Mouse (Mus musculus): ENCODE measurements around the gene Hnrnph1. TPM values are rescaled to one million over a fixed set of nuclear protein-coding genes. Genes with fewer than 3 reads are reported as not detected.

Hnrnph1 gene
- polyA plus RNA-seq (2016; fragmentation: Nextera tagmentation; extraction: Ambion mirVana), result 502 and 622 TPM in 2 replicates

DNA sequence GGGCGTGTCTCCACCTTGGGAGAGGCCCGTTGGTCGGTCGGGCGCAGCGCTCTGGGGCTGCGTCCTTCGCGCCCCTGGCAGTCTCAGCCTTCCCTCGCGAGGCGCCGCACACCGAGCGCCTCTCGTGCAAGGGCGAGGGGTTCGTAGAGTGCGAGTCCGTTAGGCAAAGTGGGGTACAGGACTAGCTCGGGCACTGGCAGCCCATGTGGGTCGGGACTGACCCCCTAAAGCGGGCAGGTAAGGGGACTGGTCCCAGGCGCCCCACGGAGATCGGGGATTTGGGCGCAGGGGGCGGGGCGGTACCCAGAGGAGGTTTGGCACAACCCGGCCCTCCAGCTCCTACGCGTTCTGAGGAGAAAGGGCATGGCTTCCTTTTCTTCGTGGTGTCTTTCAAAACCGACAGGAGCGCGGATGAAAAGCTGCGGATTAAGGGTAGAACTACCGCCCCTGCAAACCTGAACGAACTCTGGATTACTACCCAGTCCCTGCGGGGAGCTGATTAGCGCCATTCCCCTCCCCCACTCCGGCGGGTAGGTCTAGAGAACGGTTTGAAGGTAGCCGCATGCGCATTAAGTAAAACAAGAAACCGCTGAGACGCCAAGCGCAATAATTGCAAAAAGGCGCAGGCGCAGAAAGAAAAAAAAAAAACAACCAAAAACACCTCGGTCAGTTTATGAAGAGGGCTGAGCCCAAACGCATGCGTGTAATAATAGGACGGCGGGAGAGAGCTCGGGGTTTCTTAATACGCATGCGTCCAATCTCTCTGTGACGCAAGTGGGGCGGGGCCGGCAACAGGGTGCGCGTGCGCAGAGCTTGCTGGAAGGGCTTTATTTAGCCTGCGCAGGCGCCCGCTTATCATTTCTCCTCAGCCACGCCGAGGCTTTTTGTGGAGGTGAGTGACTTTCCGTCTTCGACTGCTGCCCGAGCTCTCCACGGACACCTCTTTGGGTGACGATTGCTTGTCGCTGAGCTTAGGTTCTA lies at the start of gene Hnrnph1:
Gene Hnrnph1 (plus strand): TSS at position 80 of the 981 bp plus-strand sequence.
- H3K4me3 ChIP-seq, result peak within 1 kb of the TSS; percentile 80
- WGBS, result under 1% methylated on average over 76 of the region's 76 CpGs
- H3K9me3 ChIP-seq, result no peaks in the 10 kb centered on the region
- peaks cover 38% of the 10 kb centered on the region for H3K36me3 ChIP-seq
- peaks cover 17% of the 10 kb centered on the region for H3K27me3 ChIP-seq (ENCODE audit: insufficient read depth, poor library complexity, severe bottlenecking)
- H3K4me1 ChIP-seq (replicated peaks), result peaks cover 40% of the 10 kb centered on the region
- H3K27ac ChIP-seq, result peak within 1 kb of the TSS; percentile 100
- peak; percentile 99 for DNase-seq (ENCODE audit: low spot score)

DNA sequence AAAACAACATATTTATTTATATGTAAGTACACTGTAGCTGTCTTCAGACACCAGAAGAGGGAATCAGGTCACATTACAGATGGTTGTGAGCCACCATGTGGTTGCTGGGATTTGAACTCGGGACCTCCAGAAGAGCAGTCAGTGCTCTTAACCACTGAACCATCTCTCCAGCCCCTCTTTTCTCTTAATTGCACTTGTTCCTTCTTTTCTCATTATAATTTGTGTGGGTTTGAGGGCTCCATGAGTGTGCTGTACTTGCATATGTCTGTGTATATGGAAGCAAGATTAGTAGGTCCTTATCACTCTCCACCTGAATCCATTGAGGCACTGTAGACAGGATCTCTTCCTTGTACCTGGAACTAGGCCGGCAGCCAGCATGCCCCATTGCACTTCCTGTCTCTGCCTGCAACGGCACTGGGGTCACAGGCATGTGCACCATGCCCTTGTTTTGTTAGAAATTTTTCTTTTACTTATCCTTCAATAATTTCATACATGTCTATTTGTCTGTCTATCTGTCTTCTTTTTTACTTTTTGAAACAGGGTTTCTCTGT lies 48.6 kb upstream of the Hnrnph1 start:
- 90% methylated on average over 3 of the region's 3 CpGs for WGBS
- H3K9me3 ChIP-seq, result no peaks in the 10 kb centered on the region
- H3K27me3 ChIP-seq (ENCODE audit: insufficient read depth, poor library complexity, severe bottlenecking), result no peaks in the 10 kb centered on the region
- H3K36me3 ChIP-seq, result peaks cover 20% of the 10 kb centered on the region
- no peak overlapping the region for H3K27ac ChIP-seq
- DNase-seq (ENCODE audit: low spot score), result no peak
- no peak overlapping the region for H3K4me3 ChIP-seq
- H3K4me1 ChIP-seq (replicated peaks), result peaks cover 23% of the 10 kb centered on the region

DNA sequence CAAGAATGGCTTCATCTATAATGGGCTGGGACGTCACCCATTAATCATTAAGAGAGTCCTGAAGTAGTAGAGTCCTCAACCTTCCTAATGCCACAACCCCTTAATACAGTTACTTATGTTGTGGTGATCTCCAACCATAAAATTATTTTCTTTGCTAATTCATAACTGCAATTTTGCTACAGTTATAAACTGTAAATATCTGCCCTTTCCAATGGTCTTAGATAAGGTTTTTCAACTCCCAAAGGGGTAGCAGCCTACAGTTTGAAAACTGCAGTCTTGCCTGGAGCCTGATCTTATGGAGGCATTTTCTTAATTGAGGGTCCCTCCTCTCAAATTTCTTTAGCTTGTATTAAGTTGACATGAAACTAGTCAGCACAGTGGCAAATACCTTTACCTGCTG lies 47.4 kb upstream of the Hnrnph1 start:
- peaks cover 12% of the 10 kb centered on the region for H3K4me1 ChIP-seq (replicated peaks)
- no peaks in the 10 kb centered on the region for H3K27me3 ChIP-seq (ENCODE audit: insufficient read depth, poor library complexity, severe bottlenecking)
- peaks cover 13% of the 10 kb centered on the region for H3K36me3 ChIP-seq
- no peak for DNase-seq (ENCODE audit: low spot score)
- H3K4me3 ChIP-seq, result no peak overlapping the region
- H3K9me3 ChIP-seq, result no peaks in the 10 kb centered on the region
- WGBS, result 91% methylated on average over 1 of the region's 1 CpGs
- H3K27ac ChIP-seq, result no peak overlapping the region

DNA sequence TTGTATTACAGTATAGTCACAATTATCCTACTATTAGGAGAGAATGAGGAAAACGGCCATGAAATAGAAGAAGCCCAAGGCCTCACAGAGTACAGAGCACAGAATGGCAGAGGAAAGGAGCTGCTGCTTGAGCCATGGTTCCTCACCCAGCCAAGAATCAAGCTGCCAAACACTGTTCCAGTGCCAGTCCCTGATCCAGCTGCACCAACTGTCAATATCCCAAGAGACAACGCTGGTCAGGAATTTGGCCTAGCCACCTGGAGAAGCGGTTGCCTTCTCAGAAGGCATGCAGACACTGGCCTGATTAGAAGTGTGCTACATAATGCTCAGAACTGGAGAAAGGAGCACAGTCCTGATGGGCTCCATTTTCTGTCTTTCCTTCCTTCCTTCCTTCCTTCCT lies 43.6 kb upstream of the Hnrnph1 start:
- 90% methylated on average over 3 of the region's 3 CpGs for WGBS
- H3K4me1 ChIP-seq (replicated peaks), result no peaks in the 10 kb centered on the region
- no peaks in the 10 kb centered on the region for H3K9me3 ChIP-seq
- peaks cover 11% of the 10 kb centered on the region for H3K36me3 ChIP-seq
- no peak for DNase-seq (ENCODE audit: low spot score)
- H3K4me3 ChIP-seq, result no peak overlapping the region
- H3K27ac ChIP-seq, result no peak overlapping the region
- no peaks in the 10 kb centered on the region for H3K27me3 ChIP-seq (ENCODE audit: insufficient read depth, poor library complexity, severe bottlenecking)

DNA sequence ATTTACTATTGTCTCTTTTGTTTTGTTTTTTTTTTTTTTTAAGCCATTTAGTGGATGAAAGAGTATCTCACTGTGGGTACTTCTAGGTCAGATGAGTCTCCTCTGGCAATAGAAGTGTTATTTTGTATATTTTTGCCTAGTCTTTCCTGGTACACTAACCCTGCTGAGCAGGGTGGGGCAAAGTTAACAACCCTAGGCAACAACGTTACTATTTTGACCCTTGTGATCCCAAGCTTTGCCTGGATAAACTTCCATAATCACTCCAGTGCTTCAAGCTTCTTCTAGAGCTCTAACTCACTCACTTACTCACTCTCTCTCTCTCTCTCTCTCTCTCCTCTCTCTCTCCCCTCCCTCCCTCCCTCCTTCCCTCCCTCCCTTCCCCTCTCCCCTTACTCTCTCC lies 40.7 kb upstream of the Hnrnph1 start:
- DNase-seq (ENCODE audit: low spot score), result no peak
- H3K36me3 ChIP-seq, result no peaks in the 10 kb centered on the region
- no peak overlapping the region for H3K27ac ChIP-seq
- WGBS, result 50% methylated on average over 1 of the region's 1 CpGs
- no peaks in the 10 kb centered on the region for H3K9me3 ChIP-seq
- no peak overlapping the region for H3K4me3 ChIP-seq
- H3K4me1 ChIP-seq (replicated peaks), result no peaks in the 10 kb centered on the region
- H3K27me3 ChIP-seq (ENCODE audit: insufficient read depth, poor library complexity, severe bottlenecking), result no peaks in the 10 kb centered on the region

DNA sequence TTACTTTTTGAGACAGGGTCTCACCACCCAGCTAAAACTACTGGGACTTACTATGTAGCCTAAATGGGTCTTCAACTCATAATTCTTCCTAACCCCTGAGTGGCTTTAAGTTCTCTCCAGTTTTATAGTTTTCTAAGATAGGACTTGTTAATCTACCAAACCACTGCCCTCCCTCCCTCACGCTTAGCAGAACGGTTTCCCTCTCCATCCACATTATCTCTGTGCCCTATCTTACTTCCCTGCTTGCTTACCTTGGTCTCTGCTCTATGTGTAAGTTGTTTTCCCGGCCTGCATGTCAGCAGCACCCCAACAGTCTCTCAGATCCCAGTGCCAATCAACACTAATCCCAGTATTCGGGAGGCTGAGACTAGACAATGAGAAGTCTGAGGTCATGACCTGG lies 39.9 kb upstream of the Hnrnph1 start:
- no peak overlapping the region for H3K27ac ChIP-seq
- 82% methylated on average over 4 of the region's 4 CpGs for WGBS
- H3K4me1 ChIP-seq (replicated peaks), result no peaks in the 10 kb centered on the region
- no peaks in the 10 kb centered on the region for H3K9me3 ChIP-seq
- H3K27me3 ChIP-seq (ENCODE audit: insufficient read depth, poor library complexity, severe bottlenecking), result no peaks in the 10 kb centered on the region
- DNase-seq (ENCODE audit: low spot score), result no peak
- no peaks in the 10 kb centered on the region for H3K36me3 ChIP-seq
- no peak overlapping the region for H3K4me3 ChIP-seq

DNA sequence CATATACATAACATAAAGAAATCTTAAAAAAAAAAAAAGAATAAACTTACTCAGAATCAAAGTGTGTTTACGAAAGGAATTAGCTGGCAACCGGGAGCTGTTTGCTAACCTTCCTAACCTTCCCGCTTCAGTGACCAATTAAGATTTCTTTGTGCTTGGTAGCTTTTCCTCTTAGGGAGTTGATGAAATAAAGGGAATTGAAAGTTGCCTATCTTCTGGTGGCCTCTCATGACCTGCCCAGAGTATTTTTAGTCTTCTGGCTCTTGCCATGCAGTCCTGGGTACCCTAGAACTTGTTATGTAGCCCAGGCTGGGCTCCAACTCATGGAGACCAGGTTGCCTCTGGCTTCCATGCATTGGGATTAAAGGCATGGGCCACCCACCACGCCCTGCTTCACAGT lies 31.3 kb upstream of the Hnrnph1 start:
- no peaks in the 10 kb centered on the region for H3K9me3 ChIP-seq
- no peaks in the 10 kb centered on the region for H3K36me3 ChIP-seq
- no peak for DNase-seq (ENCODE audit: low spot score)
- no peaks in the 10 kb centered on the region for H3K4me1 ChIP-seq (replicated peaks)
- WGBS, result 87% methylated on average over 4 of the region's 4 CpGs
- H3K27me3 ChIP-seq (ENCODE audit: insufficient read depth, poor library complexity, severe bottlenecking), result no peaks in the 10 kb centered on the region
- H3K27ac ChIP-seq, result no peak overlapping the region
- no peak overlapping the region for H3K4me3 ChIP-seq

DNA sequence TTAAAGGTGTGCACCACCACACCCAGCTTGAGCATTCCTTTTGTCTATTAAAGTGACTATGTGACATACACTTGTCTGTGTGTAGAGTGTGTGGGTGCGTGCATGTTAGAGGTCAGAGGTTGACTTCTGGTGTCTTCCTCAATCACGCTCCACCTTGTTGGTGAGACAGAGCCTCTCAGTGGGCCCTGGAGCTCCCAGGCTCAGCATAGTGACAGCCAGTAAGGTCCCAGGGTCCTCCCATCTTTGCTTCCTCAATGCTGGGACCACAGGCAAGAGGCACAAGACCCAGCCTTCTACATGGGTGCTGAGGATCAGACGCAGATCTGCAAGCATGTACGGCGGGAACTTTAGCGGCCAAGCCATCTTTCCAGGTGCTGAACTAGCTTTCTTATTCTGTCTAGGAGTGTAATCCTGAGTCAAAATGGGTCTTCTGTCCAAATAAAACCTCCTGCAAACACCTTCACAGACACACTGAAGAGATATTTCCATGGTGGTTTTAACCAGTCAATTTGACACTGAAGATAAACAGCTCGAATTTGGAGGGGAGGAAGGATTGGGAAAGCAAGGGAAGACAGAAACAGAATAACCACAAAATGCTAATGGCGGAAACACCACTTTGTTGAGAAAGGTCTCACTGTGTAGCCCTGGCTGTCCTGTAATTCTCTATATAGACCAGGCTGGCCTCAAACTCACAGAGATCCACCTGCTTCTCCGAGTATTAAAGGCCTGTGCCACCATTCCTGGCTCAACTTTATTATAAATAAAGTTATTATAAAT lies 30.3 kb upstream of the Hnrnph1 start:
- WGBS, result 92% methylated on average over 9 of the region's 9 CpGs
- Histone ChIP-seq H3K36me3 (no peaks in the 10 kb centered on the region), H3K9me3 (no peaks in the 10 kb centered on the region), H3K4me3 (no peak overlapping the region), H3K4me1 (replicated peaks) (no peaks in the 10 kb centered on the region), H3K27me3 (ENCODE audit: insufficient read depth, poor library complexity, severe bottlenecking) (no peaks in the 10 kb centered on the region), H3K27ac (no peak overlapping the region)
- DNase-seq (ENCODE audit: low spot score), result no peak

DNA sequence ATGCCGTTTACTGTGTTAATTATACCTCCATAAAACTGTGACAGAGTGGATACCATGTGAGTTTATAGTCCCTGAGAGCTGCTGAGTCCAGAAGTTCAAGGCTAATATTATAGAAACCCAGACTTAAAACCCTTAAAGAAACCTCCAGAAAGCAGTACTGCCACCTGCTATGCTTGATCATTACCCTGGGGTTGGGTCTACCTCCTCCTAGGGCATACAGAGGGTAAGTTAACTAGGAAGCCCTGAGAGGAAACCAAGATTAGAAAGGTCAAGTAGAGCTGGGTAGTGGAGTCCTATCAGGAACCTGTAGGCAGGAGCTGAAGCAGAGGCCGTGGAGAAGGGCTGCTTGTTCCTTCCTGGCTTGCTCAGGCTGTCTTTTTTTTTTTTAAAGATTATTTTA lies 24.6 kb upstream of the Hnrnph1 start:
- DNase-seq (ENCODE audit: low spot score), result no peak
- no peaks in the 10 kb centered on the region for H3K9me3 ChIP-seq
- H3K27me3 ChIP-seq (ENCODE audit: insufficient read depth, poor library complexity, severe bottlenecking), result no peaks in the 10 kb centered on the region
- H3K4me1 ChIP-seq (replicated peaks), result no peaks in the 10 kb centered on the region
- no peak overlapping the region for H3K27ac ChIP-seq
- no peak overlapping the region for H3K4me3 ChIP-seq
- H3K36me3 ChIP-seq, result no peaks in the 10 kb centered on the region
- WGBS, result 88% methylated on average over 2 of the region's 2 CpGs

DNA sequence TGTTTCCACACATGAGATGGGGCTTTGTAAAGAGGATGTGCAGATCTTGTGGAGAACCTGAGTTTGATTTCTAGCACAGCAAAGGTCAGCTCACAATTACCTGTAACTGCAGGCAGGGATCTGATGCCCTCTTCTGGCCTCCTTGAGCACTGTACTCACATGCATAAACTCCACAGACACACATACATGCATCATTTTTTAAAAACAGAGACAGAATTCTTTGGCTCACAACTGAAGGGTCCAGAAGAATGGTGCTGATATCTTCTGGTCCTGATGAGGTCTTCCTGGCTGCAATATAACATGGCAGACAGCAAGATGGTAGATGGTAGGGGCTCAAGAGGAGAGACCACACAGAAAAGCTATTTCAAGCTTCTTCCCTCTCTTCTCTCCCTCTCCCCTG lies 22.6 kb upstream of the Hnrnph1 start, which contains the start of gene Cby3:
Gene Cby3 (plus strand): TSS at position 301 of the 400 bp plus-strand sequence.
- Histone ChIP-seq H3K9me3 (no peaks in the 10 kb centered on the region), H3K36me3 (no peaks in the 10 kb centered on the region), H3K27ac (no peak within 1 kb of the TSS), H3K27me3 (ENCODE audit: insufficient read depth, poor library complexity, severe bottlenecking) (peaks cover 18% of the 10 kb centered on the region), H3K4me1 (replicated peaks) (peaks cover 5% of the 10 kb centered on the region), H3K4me3 (no peak within 1 kb of the TSS)
- no peak for DNase-seq (ENCODE audit: low spot score)

DNA sequence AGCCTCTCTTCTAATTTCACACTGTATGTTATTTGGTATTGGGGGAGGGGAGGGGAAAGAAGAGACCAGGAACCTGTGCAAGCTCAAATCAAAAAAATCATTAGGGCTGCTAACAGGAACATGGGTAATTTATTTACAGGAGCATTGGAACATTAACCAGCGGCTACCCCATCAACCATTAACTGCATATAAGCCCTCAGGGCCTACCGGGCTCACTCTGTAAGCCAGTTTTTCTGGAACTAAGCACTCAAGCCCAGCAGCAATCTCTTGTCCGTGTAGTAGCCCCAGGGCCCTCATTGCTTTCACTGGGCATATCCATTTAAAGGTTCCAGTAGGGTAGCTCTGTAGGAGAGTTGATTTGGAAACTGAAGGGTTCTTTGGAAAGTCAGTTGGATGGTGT lies 21.9 kb upstream of the Hnrnph1 start:
- 77% methylated on average over 3 of the region's 3 CpGs for WGBS
- H3K9me3 ChIP-seq, result no peaks in the 10 kb centered on the region

DNA sequence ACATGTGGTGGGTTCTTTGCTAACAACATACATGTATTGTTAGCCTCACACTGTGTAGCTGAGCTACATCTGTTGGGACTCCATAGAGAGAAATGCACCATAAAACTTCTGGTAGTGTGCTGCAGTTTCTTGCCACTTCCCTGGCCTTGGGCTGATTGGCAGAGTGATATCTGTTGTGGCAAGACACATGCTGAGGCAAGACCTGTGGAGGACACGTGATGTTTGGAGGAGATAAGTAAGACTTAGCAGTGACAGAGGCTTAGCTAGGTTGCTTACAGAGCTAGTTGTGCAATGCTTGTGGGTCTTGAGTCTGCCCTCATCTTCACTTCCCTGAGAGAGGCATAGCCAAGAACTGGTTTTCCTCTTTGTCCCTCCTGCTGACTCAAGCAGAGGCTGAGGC lies 21.4 kb upstream of the Hnrnph1 start:
- Histone ChIP-seq H3K27ac (no peak overlapping the region), H3K4me3 (no peak overlapping the region), H3K27me3 (ENCODE audit: insufficient read depth, poor library complexity, severe bottlenecking) (peaks cover 25% of the 10 kb centered on the region), H3K36me3 (no peaks in the 10 kb centered on the region), H3K9me3 (no peaks in the 10 kb centered on the region), H3K4me1 (replicated peaks) (peaks cover 10% of the 10 kb centered on the region)
- DNase-seq (ENCODE audit: low spot score), result no peak
- 61% methylated on average over 1 of the region's 1 CpGs for WGBS

More for the DNA sequence above, 21.9 kb upstream of the Hnrnph1 start:
- H3K36me3 ChIP-seq, result no peaks in the 10 kb centered on the region
- H3K4me1 ChIP-seq (replicated peaks), result peaks cover 10% of the 10 kb centered on the region
- no peak overlapping the region for H3K27ac ChIP-seq
- no peak overlapping the region for H3K4me3 ChIP-seq
- no peak for DNase-seq (ENCODE audit: low spot score)
- peaks cover 23% of the 10 kb centered on the region for H3K27me3 ChIP-seq (ENCODE audit: insufficient read depth, poor library complexity, severe bottlenecking)

Data from hindbrain, embryonic 10.5 days (tissue).